Mouse (Mus musculus): ENCODE results near the gene Bri3.

GRCm38 (mm10) chr5:144318286-144318685 is 74.0 kb downstream of the Bri3 start:
- TF ChIP-seq POLR2A (IDR thresholded peaks at IDR 0.05; ENCODE audit: control insufficient read depth, extremely low read depth, insufficient read depth, low read length, poor library complexity) (no peak), CTCF (IDR thresholded peaks at IDR 0.05; ENCODE audit: borderline replicate concordance, control insufficient read depth, extremely low read depth, insufficient read depth, low read length, poor library complexity) (no peak)

Measured in thymus, adult 2 months (tissue).